Mouse (Mus musculus): ENCODE results near the gene Tbl3.

DNA sequence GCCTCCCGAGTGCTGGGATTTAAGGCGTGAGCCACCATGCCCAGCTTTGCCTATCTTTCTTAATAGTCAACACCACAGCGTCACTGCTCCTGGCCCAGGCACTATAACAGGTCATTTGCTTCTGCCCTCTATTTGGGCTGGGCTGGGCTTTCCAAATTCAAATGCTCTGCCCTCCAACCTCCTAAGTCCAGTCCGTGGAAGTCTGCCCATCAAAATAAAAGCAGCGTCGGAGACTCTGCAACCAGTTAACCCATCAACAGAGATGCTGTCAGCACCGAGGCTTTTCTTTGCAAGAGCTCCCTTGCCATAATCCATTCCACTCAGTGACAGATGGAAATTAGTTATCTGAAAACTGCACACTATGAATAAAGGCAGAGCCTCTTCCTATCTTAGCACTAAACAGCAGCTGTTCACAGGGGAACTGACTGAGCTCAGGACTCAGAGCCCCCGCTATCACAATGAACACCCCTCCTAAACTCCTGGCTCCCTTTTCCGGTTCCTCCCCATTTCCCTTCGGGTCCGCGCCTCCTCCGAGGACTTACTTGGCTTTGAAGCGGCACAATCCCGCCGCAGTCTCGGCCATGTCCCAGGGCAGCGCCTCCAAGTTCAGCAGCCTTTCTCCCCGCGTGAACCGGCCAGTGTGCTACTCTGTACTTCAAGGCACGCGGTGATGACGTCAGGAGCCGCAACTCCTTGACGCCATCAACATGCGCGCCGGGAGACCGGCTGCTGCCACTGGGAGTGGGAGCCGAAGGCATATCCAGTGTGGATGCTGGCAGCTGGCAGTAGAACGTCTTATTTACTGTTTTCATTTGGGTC is at the start of gene Tbl3:
- TF ChIP-seq POLR2A (IDR thresholded peaks at IDR 0.05; ENCODE audit: low read depth, low read length) (peak; percentile 93), CTCF (IDR thresholded peaks at IDR 0.05; ENCODE audit: borderline replicate concordance, insufficient read depth, low read length) (no peak)

All from embryonic fibroblast, embryonic 13.5 days (primary cell).